Mouse (Mus musculus) kidney, adult 8-10 months (tissue): Measurements from ENCODE around the gene Olfr733.

Source experiments
- DNase-seq, 2 experiments: peaks; one replicate each; pipeline ENCODE4 v3.0.0; 2022

The Olfr733 gene

DNA sequence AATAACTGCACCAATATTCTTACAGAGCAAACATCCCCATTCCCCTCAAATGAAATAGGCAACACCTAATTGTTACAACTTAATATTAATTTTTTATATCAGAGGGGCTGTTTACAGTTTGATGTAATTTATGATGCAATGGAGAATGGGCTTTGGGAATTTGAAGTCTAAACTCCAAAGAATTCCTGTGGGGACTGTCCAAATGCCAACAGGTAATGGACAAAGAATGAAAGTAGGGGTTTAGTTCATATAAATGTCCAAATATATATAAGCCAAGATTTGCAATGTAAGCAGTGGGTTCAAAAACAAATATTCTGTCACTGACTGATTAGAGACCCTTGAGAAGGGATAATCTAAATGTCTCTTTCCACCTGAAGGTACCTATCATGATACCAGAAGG lies at the start of gene Olfr733:
Gene Olfr733, minus strand, starts transcription at position 101 of the 400 bp plus-strand sequence.
- DNase-seq: no peak

DNA sequence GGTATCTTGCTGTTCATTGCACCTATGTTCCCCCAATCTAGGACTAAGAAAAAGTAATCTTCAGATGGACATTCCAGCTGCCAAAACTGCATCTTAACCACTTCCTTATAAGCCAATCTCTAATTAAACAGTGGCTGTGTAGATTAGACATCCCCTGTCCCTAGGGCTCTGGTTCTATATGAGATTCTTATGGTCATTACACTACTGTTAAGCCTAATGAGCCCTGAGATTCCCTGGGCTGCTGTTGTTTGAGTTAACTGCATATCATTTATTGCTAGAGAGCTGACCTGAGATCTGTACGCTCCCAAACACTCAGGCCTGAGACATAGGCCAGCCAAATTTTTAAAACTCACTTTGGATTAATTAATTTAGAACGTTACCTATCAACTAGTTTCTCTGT lies 47.5 kb upstream of the Olfr733 start, which contains the start of gene Olfr735:
Gene Olfr735, minus strand, starts transcription at position 77 of the 400 bp plus-strand sequence.
- no peak for DNase-seq

DNA sequence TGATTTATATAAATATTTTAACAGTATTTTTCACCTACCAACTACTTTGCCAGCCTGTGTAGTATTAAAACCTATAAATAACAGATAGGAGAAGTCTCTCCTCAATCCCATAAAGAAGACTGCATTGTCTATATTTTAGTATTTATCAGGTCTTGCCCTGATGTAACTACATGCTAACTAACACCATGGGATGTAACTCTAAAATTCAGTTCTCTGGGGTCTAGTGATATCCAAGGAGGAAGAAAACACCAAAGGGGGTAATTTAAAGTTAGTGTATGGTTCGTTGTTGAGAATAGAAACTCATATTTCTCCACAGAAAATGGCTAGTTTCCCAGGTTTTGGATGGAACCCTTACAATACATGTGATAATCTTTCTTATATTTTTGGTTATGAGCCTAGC lies 25.3 kb upstream of the Olfr733 start, which contains the start of gene Olfr734:
Gene Olfr734, minus strand, starts transcription at position 101 of the 400 bp plus-strand sequence.
- DNase-seq: no peak

DNA sequence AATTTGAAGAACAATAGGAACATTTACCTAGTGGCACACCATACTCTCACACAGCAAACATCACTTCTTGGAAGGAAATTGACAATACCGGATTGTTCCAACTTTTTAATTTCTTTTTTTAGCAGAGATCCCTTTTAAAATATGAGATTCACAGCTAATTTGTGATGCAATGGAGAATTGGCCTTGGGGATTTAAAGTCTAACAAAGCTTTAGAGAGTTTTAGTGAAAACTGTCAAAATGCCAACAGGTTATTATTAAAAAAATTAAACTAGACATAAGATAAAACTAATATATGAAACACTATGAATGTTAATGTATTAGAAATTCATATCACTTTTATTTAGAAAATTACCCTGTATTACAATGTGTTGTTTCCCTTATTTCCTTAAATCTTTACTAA lies 17.2 kb downstream of the Olfr733 start, which contains the start of gene Olfr732:
Gene Olfr732, minus strand, starts transcription at position 101 of the 400 bp plus-strand sequence.
- no peak for DNase-seq
